Mouse (Mus musculus) cortical plate, adult 2 months (tissue): ENCODE measurements at regions not wholly inside any gene's neighbourhood (a gene's known extent, or its start where the extent isn't known, plus 50 kb on each side); places are given as distances from the start of the nearest gene placed in this dataset.

Experiments used
- CTCF ChIP-seq: fragments of 200-500 bp; IDR thresholded peaks from 2 replicates; pipeline ENCODE4 v1.5.1; 2011; ENCODE audit warnings: mild to moderate bottlenecking, control low read depth, low read length; ENCODE audit not compliant: insufficient read depth; ENCODE audit errors: extremely low read depth
- POLR2A ChIP-seq: fragments of 200-500 bp; IDR thresholded peaks from 2 replicates; pipeline ENCODE4 v1.6.1; 2011; ENCODE audit warnings: mild to moderate bottlenecking, low read length, control low read depth; ENCODE audit not compliant: insufficient read depth; ENCODE audit errors: extremely low read depth

DNA sequence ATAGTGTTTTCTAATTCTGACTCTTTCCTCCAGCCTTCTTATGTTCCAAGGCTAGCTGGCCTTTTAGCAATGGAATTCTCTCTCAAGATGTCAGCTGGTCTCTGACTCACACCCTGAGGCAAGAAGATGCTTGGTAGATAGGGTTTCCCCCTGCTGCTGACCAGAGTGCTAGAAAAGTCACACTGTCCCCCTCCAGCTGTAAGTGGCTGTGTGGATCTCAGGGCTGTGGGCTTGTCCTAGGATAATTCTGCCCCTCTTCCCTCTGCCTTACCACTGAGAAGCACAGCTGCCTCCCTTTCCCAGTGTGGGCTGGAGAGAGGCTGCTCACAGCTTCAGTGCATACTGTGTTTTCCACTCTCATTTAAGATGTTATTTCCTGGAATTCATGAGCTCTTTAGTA lies 585.3 kb upstream of the Zeb2 start:
- no peak for TF ChIP-seq CTCF
- no peak for TF ChIP-seq POLR2A
